ENCODE assay signal across 8 mouse cellular contexts in the genomic region with DNA sequence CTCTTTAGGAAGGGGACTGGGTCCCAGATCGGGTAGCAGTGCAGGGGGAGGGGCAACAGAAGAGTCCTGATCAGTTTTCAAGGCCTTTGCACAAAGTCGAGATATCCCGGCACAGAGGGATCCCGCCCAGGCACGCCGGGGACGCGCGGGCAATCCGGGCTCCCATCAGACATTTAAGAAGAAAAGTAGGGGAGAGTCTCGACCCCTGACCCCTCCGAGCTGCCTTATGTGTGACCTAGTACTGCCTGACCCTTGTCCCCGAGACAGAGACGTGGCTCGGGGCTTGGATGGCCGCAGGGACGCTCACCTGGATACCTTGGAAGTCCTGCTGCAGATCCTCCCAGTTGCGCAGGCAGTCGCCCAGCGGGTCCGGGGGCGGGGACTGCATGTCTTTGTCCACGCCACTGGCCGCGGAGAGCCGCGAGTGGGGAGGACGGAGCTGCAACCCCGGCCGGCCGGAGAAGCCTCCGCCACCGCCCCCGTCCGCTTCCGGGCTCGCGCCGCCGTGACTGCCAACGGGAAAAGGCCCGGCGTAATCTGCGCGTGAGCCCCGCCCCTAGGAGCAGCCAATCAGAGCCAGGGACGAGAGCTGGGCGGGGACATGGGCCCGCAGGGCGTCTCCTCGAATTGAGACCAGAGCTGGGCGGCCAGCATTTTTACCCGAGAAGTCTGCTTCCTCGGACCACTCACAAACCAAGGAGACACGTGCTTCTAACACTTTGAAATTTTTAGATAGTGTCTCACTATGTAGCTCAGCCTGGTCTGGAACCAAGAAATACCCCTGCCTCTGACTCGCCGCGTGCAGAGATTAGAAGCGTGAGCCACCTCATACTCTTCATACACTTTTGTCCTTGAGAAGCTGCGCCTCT. TPM values are rescaled to one million over a fixed set of nuclear protein-coding genes. Genes with fewer than 3 reads are reported as not detected.
A peak's percentile ranks its signal among the peaks of the same experiment; 100 is the strongest.
DNase-seq lines count a peak whose midpoint lies in the region; ATAC-seq and TF ChIP-seq lines count a peak whose summit lies in the region.

A gene (minus strand): TSS at position 708 of the 869 bp plus-strand sequence.

- no peaks in the 10 kb centered on the region for H3K36me3 ChIP-seq in ES-Bruce4 (ENCODE audit: control insufficient read depth, insufficient read depth, low read length, poor library complexity, severe bottlenecking)
- H3K36me3 ChIP-seq in forebrain, embryonic 14.5 days (ENCODE audit: control insufficient read depth, insufficient read depth, low read length): peaks cover 17% of the 10 kb centered on the region; the same call in 1 of the 2 replicates
- H3K36me3 ChIP-seq in neural tube, embryonic 15.5 days: peaks cover 16% of the 10 kb centered on the region

- no peak for TF ChIP-seq EP300 in ES-Bruce4 (IDR thresholded peaks at IDR 0.05; ENCODE audit: insufficient read depth, low read depth, low read length)

- H3K9ac ChIP-seq in ES-Bruce4 (ENCODE audit: low read depth, poor library complexity, severe bottlenecking): peak within 1 kb of the TSS; percentile 79
- H3K9ac ChIP-seq in forebrain, embryonic 14.5 days (ENCODE audit: low read length): peak within 1 kb of the TSS; percentile 87
- peak within 1 kb of the TSS; percentile 89 for H3K9ac ChIP-seq in neural tube, embryonic 15.5 days (replicated peaks)

- no peaks in the 10 kb centered on the region for H3K9me3 ChIP-seq in ES-Bruce4 (replicated peaks; ENCODE audit: control insufficient read depth, insufficient read depth, low read length, poor library complexity, severe bottlenecking)
- no peaks in the 10 kb centered on the region for H3K9me3 ChIP-seq in forebrain, embryonic 14.5 days (replicated peaks; ENCODE audit: control insufficient read depth, low read length)
- H3K9me3 ChIP-seq in neural tube, embryonic 15.5 days (replicated peaks): no peaks in the 10 kb centered on the region

- peak; percentile 23 for TF ChIP-seq POLR2A in ES-Bruce4 (IDR thresholded peaks at IDR 0.05; ENCODE audit: insufficient read depth, low read length)

- H3K27me3 ChIP-seq in ES-Bruce4 (ENCODE audit: control insufficient read depth, insufficient read depth, low read length, poor library complexity, severe bottlenecking): no peaks in the 10 kb centered on the region
- H3K27me3 ChIP-seq in forebrain, embryonic 14.5 days (replicated peaks; ENCODE audit: control insufficient read depth, insufficient read depth, low read length): no peaks in the 10 kb centered on the region
- 0 out of 2 replicates have a peak, but pooled peaks cover 3% of the 10 kb centered on the region for H3K27me3 ChIP-seq in neural tube, embryonic 15.5 days (replicated peaks)

- H3K4me1 ChIP-seq in ES-Bruce4 (ENCODE audit: control insufficient read depth, insufficient read depth, low read length): peaks cover 2% of the 10 kb centered on the region
- peaks cover 7% of the 10 kb centered on the region for H3K4me1 ChIP-seq in forebrain, embryonic 14.5 days (ENCODE audit: control insufficient read depth, insufficient read depth, low read length)
- peaks cover 17% of the 10 kb centered on the region for H3K4me1 ChIP-seq in neural tube, embryonic 15.5 days

- no peak for TF ChIP-seq CTCF in ES-Bruce4 (IDR thresholded peaks at IDR 0.05; ENCODE audit: low read depth, low read length)

- peak within 1 kb of the TSS; percentile 84 for H3K4me2 ChIP-seq in forebrain, embryonic 14.5 days (ENCODE audit: low read length)
- peak within 1 kb of the TSS; percentile 97 for H3K4me2 ChIP-seq in neural tube, embryonic 15.5 days

- DNase-seq in forebrain, embryonic 14.5 days (ENCODE audit: low spot score): peak; percentile 95
- peak; percentile 96 to 98 for DNase-seq in heart, postnatal 14 days
- DNase-seq in layer of hippocampus, adult 11-12 months (ENCODE audit: low spot score): peak; percentile 94
- peak; percentile 97 to 98 for DNase-seq in lung, adult 18-20 months
- DNase-seq in testis, postnatal 14 days (ENCODE audit: low spot score): peak; percentile 91

- peak within 1 kb of the TSS; percentile 88 for H3K4me3 ChIP-seq in ES-Bruce4 (ENCODE audit: low read depth, low read length)
- H3K4me3 ChIP-seq in forebrain, embryonic 14.5 days (ENCODE audit: low read depth, low read length): peak within 1 kb of the TSS; percentile 85
- H3K4me3 ChIP-seq in neural tube, embryonic 15.5 days (replicated peaks): peak within 1 kb of the TSS; percentile 90

- H3K27ac ChIP-seq in ES-Bruce4 (ENCODE audit: insufficient read depth, low read length): peak within 1 kb of the TSS; percentile 12; the same call in 1 of the 2 replicates
- H3K27ac ChIP-seq in forebrain, embryonic 14.5 days (ENCODE audit: low read depth, low read length): peak within 1 kb of the TSS; percentile 5; the same call in 1 of the 2 replicates
- peak within 1 kb of the TSS; percentile 70 for H3K27ac ChIP-seq in neural tube, embryonic 15.5 days (replicated peaks)

- intact Hi-C loops in heart, postnatal 14 days (cut with DNase I): loop anchor here (2.0 kb wide), 1 partner anchor 55 kb away; no protein-coding TSS in a partner anchor

- ATAC-seq in cerebellum, adult (ENCODE audit: insufficient number of reproducible peaks, low FRiP score, low TSS enrichment): peak; percentile 95
- ATAC-seq in forebrain, embryonic 14.5 days: peak; percentile 99
- ATAC-seq in neural tube, embryonic 15.5 days (ENCODE audit: low FRiP score): peak; percentile 96

- under 1% methylated on average over 59 of the region's 60 CpGs for WGBS in forebrain, embryonic 14.5 days
- WGBS in neural tube, embryonic 15.5 days: 1% methylated on average over 60 of the region's 60 CpGs

RNA-seq across cellular contexts. Expression of the gene that starts here (rescaled TPM):
- polyA plus RNA-seq in ES-Bruce4 (2011; ENCODE audit: insufficient read depth, insufficient read length, low read depth, missing spikeins): 63.7 and 69.8 TPM in 2 replicates
- 80.1 and 83.8 TPM in 2 replicates for polyA plus RNA-seq in forebrain, embryonic 14.5 days (2014; fragmentation: Nextera tagmentation; extraction: Ambion mirVana)
- total RNA-seq in heart, postnatal 14 days (2021): 10 to 100 TPM in 1 of 2 experiments, 1 to 10 TPM in 1; 10.0 to 10.3 TPM
- 73.6 and 88.2 TPM in 2 replicates for polyA plus RNA-seq in neural tube, embryonic 15.5 days (2015; fragmentation: Nextera tagmentation; extraction: Ambion mirVana)

Comparison
In these comparisons a context has a peak if more than half of its experiments do, and no peak if none do; other contexts are left out.
1. Peak in every context shown above with its lines: DNase-seq, ATAC-seq, H3K4me3 ChIP-seq and H3K27ac ChIP-seq.
2. H3K27ac ChIP-seq: peak in every context shown above with its lines; median percentile 70 in neural tube, embryonic 15.5 days; 12 in ES-Bruce4; 5 in forebrain, embryonic 14.5 days.